ENCODE assay signal across 8 mouse cellular contexts in the genomic region with DNA sequence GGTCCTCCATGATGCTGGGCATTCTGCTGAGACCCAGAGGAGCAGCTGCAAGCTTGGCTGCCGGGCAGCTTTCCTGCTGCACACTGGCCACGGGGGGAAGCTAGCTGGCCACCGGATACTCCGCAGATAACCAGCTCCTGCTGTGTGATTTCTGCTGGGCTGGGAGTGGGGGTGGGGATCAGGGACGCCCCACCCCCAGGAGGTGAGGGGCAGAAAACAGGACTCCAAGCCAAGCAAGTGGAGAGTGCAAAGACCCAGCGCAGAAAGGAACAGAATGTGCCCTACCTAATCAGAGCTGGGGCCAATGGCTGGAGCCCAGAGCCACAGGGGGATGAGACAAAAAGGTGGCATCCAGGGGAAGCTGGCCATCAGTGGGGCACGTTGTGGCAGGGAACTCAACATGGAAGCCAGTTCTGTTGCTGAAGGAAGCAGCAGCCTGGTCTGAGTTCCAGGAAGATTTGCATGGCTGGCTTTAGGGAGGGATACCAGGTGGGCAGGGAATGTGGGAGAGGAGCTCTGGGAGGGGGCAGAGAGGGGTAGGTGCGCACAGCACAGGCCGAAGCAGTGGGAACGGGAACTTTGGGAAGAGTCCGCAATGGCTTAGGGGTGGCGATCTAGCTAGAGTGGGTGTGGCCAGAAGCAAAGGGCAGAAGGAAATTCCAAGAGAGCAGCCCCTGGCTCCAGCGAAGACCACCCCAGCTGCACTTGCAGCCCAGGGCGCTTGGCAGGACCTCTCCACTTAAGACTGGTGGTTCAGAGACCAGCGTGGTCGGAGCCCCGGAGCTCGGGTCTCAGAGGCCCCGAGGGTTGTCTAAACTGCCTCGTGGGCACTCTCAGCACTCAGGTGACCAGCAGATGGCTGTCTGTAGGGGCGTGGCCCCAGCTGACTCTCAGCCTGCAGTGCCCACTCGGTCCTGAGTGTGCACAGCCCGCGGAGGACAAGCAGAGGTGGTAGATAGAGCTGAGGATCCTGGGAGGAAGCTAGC.
DNase-seq lines count a peak whose midpoint lies in the region; ATAC-seq and TF ChIP-seq lines count a peak whose summit lies in the region.

No protein-coding gene starts in this region.

- TF ChIP-seq CTCF in E14TG2a.4 (conservative IDR thresholded peaks at IDR 0.05; ENCODE audit: low read length) = no peak
- TF ChIP-seq CTCF in bone marrow macrophage, adult 2 months (IDR thresholded peaks at IDR 0.05; ENCODE audit: low read depth, low read length) = no peak

- peak overlapping the region; percentile 33 for H3K4me2 ChIP-seq in forebrain, embryonic 12.5 days
- H3K4me2 ChIP-seq in limb, embryonic 13.5 days (replicated peaks) = peak overlapping the region; percentile 73
- 0 out of 2 replicates have a peak overlapping the region, but pooled peaks have one; percentile 2 for H3K4me2 ChIP-seq in midbrain, embryonic 15.5 days

- peak overlapping the region; percentile 39 for H3K9ac ChIP-seq in forebrain, embryonic 12.5 days
- H3K9ac ChIP-seq in limb, embryonic 13.5 days = peak overlapping the region; percentile 59
- peak overlapping the region; percentile 29 for H3K9ac ChIP-seq in midbrain, embryonic 15.5 days

- H3K9me3 ChIP-seq in E14TG2a.4 (ENCODE audit: low read length) = no peaks in the 10 kb centered on the region
- H3K9me3 ChIP-seq in forebrain, embryonic 12.5 days = no peaks in the 10 kb centered on the region
- H3K9me3 ChIP-seq in hindbrain, embryonic 10.5 days = no peaks in the 10 kb centered on the region
- H3K9me3 ChIP-seq in limb, embryonic 13.5 days = no peaks in the 10 kb centered on the region
- H3K9me3 ChIP-seq in midbrain, embryonic 15.5 days = no peaks in the 10 kb centered on the region

- peak overlapping the region; percentile 88 for H3K27ac ChIP-seq in bone marrow macrophage, adult 2 months (ENCODE audit: insufficient read depth, low read depth, low read length)
- peak overlapping the region; percentile 100 for H3K27ac ChIP-seq in forebrain, embryonic 12.5 days
- peak overlapping the region; percentile 100 for H3K27ac ChIP-seq in hindbrain, embryonic 10.5 days
- peak overlapping the region; percentile 98 for H3K27ac ChIP-seq in limb, embryonic 13.5 days
- peak overlapping the region; percentile 99 for H3K27ac ChIP-seq in midbrain, embryonic 15.5 days

- peaks cover 63% of the 10 kb centered on the region for H3K27me3 ChIP-seq in E14TG2a.4 (ENCODE audit: insufficient read depth, low read length)
- H3K27me3 ChIP-seq in forebrain, embryonic 12.5 days = no peaks in the 10 kb centered on the region
- no peaks in the 10 kb centered on the region; the same call in 1 of the 2 replicates for H3K27me3 ChIP-seq in hindbrain, embryonic 10.5 days (ENCODE audit: insufficient read depth, poor library complexity, severe bottlenecking)
- no peaks in the 10 kb centered on the region for H3K27me3 ChIP-seq in limb, embryonic 13.5 days
- H3K27me3 ChIP-seq in midbrain, embryonic 15.5 days (replicated peaks) = no peaks in the 10 kb centered on the region

- TF ChIP-seq POLR2A in bone marrow macrophage, adult 2 months (IDR thresholded peaks at IDR 0.05; ENCODE audit: borderline replicate concordance, low read depth, low read length) = no peak

- peak overlapping the region; percentile 73 for H3K4me3 ChIP-seq in E14TG2a.4 (replicated peaks; ENCODE audit: low read length)
- peak overlapping the region; percentile 55 for H3K4me3 ChIP-seq in bone marrow macrophage, adult 2 months (ENCODE audit: insufficient read depth, low read length)
- H3K4me3 ChIP-seq in forebrain, embryonic 12.5 days (replicated peaks) = peak overlapping the region; percentile 7; the same call in 1 of the 2 replicates
- H3K4me3 ChIP-seq in hindbrain, embryonic 10.5 days = peak overlapping the region; percentile 53
- H3K4me3 ChIP-seq in limb, embryonic 13.5 days = peak overlapping the region; percentile 17; the same call in 1 of the 2 replicates
- H3K4me3 ChIP-seq in midbrain, embryonic 15.5 days = no peak overlapping the region

- peaks cover 94% of the 10 kb centered on the region for H3K4me1 ChIP-seq in E14TG2a.4 (replicated peaks; ENCODE audit: low read depth, low read length)
- H3K4me1 ChIP-seq in bone marrow macrophage, adult 2 months (ENCODE audit: control insufficient read depth, insufficient read depth, low read length) = peaks cover 36% of the 10 kb centered on the region
- peaks cover 82% of the 10 kb centered on the region for H3K4me1 ChIP-seq in forebrain, embryonic 12.5 days
- H3K4me1 ChIP-seq in hindbrain, embryonic 10.5 days (replicated peaks) = peaks cover 87% of the 10 kb centered on the region
- H3K4me1 ChIP-seq in limb, embryonic 13.5 days = peaks cover 81% of the 10 kb centered on the region
- H3K4me1 ChIP-seq in midbrain, embryonic 15.5 days = peaks cover 75% of the 10 kb centered on the region

- WGBS in forebrain, embryonic 12.5 days = 1% methylated on average over 24 of the region's 24 CpGs
- under 1% methylated on average over 24 of the region's 24 CpGs for WGBS in hindbrain, embryonic 10.5 days
- WGBS in limb, embryonic 13.5 days = 4% methylated on average over 24 of the region's 24 CpGs
- 3% methylated on average over 24 of the region's 24 CpGs for WGBS in midbrain, embryonic 15.5 days

- no peaks in the 10 kb centered on the region for H3K36me3 ChIP-seq in E14TG2a.4 (ENCODE audit: insufficient read depth, low read length)
- no peaks in the 10 kb centered on the region for H3K36me3 ChIP-seq in forebrain, embryonic 12.5 days (replicated peaks)
- no peaks in the 10 kb centered on the region for H3K36me3 ChIP-seq in hindbrain, embryonic 10.5 days
- H3K36me3 ChIP-seq in limb, embryonic 13.5 days = no peaks in the 10 kb centered on the region
- no peaks in the 10 kb centered on the region for H3K36me3 ChIP-seq in midbrain, embryonic 15.5 days (replicated peaks)

- no peak for ATAC-seq in forebrain, embryonic 12.5 days (ENCODE audit: low FRiP score)
- no peak for ATAC-seq in limb, embryonic 13.5 days (ENCODE audit: low FRiP score, low read depth)
- ATAC-seq in midbrain, embryonic 15.5 days (replicated peaks) = no peak
- ATAC-seq in erythroblast, adult 5-6 weeks (replicated peaks; ENCODE audit: low FRiP score, poor library complexity, severe bottlenecking) = no peak

- DNase-seq in hindbrain, embryonic 10.5 days (ENCODE audit: low spot score) = peak; percentile 69
- no peak for DNase-seq in spleen, adult 18-20 months

Comparison
In these comparisons a context has a peak if more than half of its experiments do, and no peak if none do; other contexts are left out.
1. H3K4me2 ChIP-seq: peak in every context shown above with its lines; median percentile 73 in limb, embryonic 13.5 days; 33 in forebrain, embryonic 12.5 days; 2 in midbrain, embryonic 15.5 days.